Mouse (Mus musculus): ENCODE measurements at regions not wholly inside any gene's neighbourhood (a gene's known extent, or its start where the extent isn't known, plus 50 kb on each side); places are given as distances from the start of the nearest gene placed in this dataset.

DNA sequence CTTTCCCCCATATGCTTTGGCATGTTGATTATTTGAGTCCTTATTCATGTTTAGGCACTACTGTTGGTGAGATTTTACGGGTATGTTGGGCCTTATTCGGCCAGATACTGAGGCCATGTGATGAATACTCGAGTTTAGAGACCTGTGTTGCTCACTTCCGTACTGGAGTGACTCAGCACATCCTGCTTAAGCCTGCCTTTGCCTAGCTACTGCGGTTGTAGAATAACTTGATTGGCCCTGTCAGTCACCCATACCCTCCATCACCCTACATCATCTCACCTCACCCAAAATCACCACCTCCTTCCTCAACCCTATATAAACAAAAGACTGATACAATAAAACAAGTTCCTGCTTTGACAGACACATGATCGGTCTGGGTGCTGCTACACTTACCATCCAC is 187.2 kb downstream of the Ifng start:
- no peak for TF ChIP-seq ZNF384 (IDR thresholded peaks at IDR 0.05; ENCODE audit: low read depth, low read length)
- TF ChIP-seq HCFC1 (IDR thresholded peaks at IDR 0.05; ENCODE audit: borderline replicate concordance, insufficient read depth, low read length) = no peak
- TF ChIP-seq CHD2 (IDR thresholded peaks at IDR 0.05; ENCODE audit: low read depth, low read length) = no peak
- TF ChIP-seq MAFK (IDR thresholded peaks at IDR 0.05; ENCODE audit: insufficient read depth, low read depth, low read length) = no peak
- no peak for TF ChIP-seq ZC3H11A (IDR thresholded peaks at IDR 0.05; ENCODE audit: borderline replicate concordance, low read depth, low read length)
- H3K9ac ChIP-seq (ENCODE audit: insufficient read depth, low read depth, low read length, poor library complexity, severe bottlenecking) = no peak overlapping the region
- H3K27ac ChIP-seq (ENCODE audit: insufficient read depth, low read depth, low read length, poor library complexity, severe bottlenecking) = no peak overlapping the region
- H3K9me3 ChIP-seq (ENCODE audit: control insufficient read depth, insufficient read depth, low read depth, low read length) = no peaks in the 10 kb centered on the region
- H3K36me3 ChIP-seq (ENCODE audit: control insufficient read depth, insufficient read depth, low read length, poor library complexity, severe bottlenecking) = no peaks in the 10 kb centered on the region
- H3K4me3 ChIP-seq (ENCODE audit: insufficient read depth in 1 of 2, low read depth in 1 of 2, low read length in 2 of 2, poor library complexity in 1 of 2, severe bottlenecking in 1 of 2) = no peak overlapping the region
- H3K4me1 ChIP-seq (ENCODE audit: control insufficient read depth in 2 of 2, insufficient read depth in 2 of 2, low read length in 2 of 2, poor library complexity in 1 of 2) = no peaks in the 10 kb centered on the region
- in situ Hi-C loops (cut with MboI; ENCODE audit: low sequenced_read_pairs in 2 of 2, unreplicated experiment in 2 of 2) = no loop called here
- no peak for DNase-seq (ENCODE audit: low read depth, low spot score)

DNA sequence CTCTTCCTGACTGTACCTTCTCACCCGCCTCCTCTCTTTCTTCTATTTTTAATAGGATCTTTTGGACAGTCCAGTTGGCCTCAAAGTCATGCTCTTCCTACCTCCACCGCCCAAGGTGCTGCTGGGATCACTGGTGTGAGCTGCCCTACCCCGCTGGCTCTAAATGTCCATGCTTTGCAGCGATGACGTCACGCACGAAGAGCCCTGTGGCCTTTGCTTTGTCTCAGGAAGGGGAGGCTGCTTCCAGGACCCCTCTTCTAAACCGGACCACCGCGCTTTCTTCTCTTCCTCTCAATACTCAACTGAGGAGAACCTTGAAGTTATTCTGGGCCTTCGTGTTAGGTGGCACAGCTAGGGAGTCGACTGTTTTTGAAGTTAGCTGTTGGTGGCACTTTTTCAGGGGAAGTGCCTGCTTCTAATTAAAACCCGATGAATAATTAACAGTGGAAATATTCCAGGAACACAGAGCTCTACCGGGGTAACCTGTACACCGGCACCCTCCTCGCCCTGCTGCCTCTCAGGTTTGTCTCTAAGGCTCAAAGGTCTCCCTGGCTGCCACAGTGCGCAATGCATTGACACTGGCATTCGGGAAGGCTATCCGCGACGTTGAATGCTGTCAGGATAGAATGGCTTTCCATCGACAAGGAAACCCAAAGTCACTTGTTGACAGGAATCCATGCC is 188.7 kb downstream of the Ifng start:
- Histone ChIP-seq H3K4me3 (ENCODE audit: insufficient read depth in 1 of 2, low read depth in 1 of 2, low read length in 2 of 2, poor library complexity in 1 of 2, severe bottlenecking in 1 of 2) (no peak overlapping the region), H3K27ac (ENCODE audit: insufficient read depth, low read depth, low read length, poor library complexity, severe bottlenecking) (no peak overlapping the region), H3K36me3 (ENCODE audit: control insufficient read depth, insufficient read depth, low read length, poor library complexity, severe bottlenecking) (no peaks in the 10 kb centered on the region), H3K4me1 (ENCODE audit: control insufficient read depth in 2 of 2, insufficient read depth in 2 of 2, low read length in 2 of 2, poor library complexity in 1 of 2) (no peaks in the 10 kb centered on the region), H3K9ac (ENCODE audit: insufficient read depth, low read depth, low read length, poor library complexity, severe bottlenecking) (no peak overlapping the region), H3K9me3 (ENCODE audit: control insufficient read depth, insufficient read depth, low read depth, low read length) (no peaks in the 10 kb centered on the region)
- DNase-seq (ENCODE audit: low read depth, low spot score) = no peak
- in situ Hi-C loops (cut with MboI; ENCODE audit: low sequenced_read_pairs in 2 of 2, unreplicated experiment in 2 of 2) = no loop called here
- TF ChIP-seq ZNF384 (IDR thresholded peaks at IDR 0.05; ENCODE audit: low read depth, low read length) = no peak
- TF ChIP-seq MAFK (IDR thresholded peaks at IDR 0.05; ENCODE audit: insufficient read depth, low read depth, low read length) = no peak
- no peak for TF ChIP-seq CHD2 (IDR thresholded peaks at IDR 0.05; ENCODE audit: low read depth, low read length)
- TF ChIP-seq ZC3H11A (IDR thresholded peaks at IDR 0.05; ENCODE audit: borderline replicate concordance, low read depth, low read length) = no peak
- TF ChIP-seq HCFC1 (IDR thresholded peaks at IDR 0.05; ENCODE audit: borderline replicate concordance, insufficient read depth, low read length) = no peak

DNA sequence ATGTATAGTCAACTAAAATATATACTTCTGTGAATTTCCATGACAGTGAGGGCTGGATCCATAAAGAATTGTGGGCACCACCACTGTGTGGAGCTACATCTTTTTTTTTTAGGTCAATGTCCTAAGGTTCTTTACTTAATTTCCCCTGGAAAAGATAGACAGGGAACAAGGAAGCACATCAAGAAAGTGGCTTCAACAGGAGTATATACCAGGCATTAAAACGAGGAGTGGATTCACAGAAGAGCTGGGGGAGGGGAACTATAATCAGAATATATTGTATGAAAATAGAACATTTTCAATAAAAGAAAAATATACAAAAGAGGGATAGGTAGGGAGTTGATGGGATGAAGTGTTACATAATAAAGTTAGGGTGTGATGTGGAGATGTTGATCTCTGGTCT is 190.9 kb downstream of the Ifng start:
- Histone ChIP-seq H3K36me3 (ENCODE audit: control insufficient read depth, insufficient read depth, low read length, poor library complexity, severe bottlenecking) (no peaks in the 10 kb centered on the region), H3K27ac (ENCODE audit: insufficient read depth, low read depth, low read length, poor library complexity, severe bottlenecking) (no peak overlapping the region), H3K9me3 (ENCODE audit: control insufficient read depth, insufficient read depth, low read depth, low read length) (no peaks in the 10 kb centered on the region), H3K4me3 (ENCODE audit: insufficient read depth in 1 of 2, low read depth in 1 of 2, low read length in 2 of 2, poor library complexity in 1 of 2, severe bottlenecking in 1 of 2) (no peak overlapping the region), H3K4me1 (ENCODE audit: control insufficient read depth in 2 of 2, insufficient read depth in 2 of 2, low read length in 2 of 2, poor library complexity in 1 of 2) (no peaks in the 10 kb centered on the region), H3K9ac (ENCODE audit: insufficient read depth, low read depth, low read length, poor library complexity, severe bottlenecking) (no peak overlapping the region)
- no peak for DNase-seq (ENCODE audit: low read depth, low spot score)
- TF ChIP-seq ZNF384 (IDR thresholded peaks at IDR 0.05; ENCODE audit: low read depth, low read length) = no peak
- TF ChIP-seq ZC3H11A (IDR thresholded peaks at IDR 0.05; ENCODE audit: borderline replicate concordance, low read depth, low read length) = no peak
- no peak for TF ChIP-seq MAFK (IDR thresholded peaks at IDR 0.05; ENCODE audit: insufficient read depth, low read depth, low read length)
- no peak for TF ChIP-seq HCFC1 (IDR thresholded peaks at IDR 0.05; ENCODE audit: borderline replicate concordance, insufficient read depth, low read length)
- TF ChIP-seq CHD2 (IDR thresholded peaks at IDR 0.05; ENCODE audit: low read depth, low read length) = no peak
- in situ Hi-C loops (cut with MboI; ENCODE audit: low sequenced_read_pairs in 2 of 2, unreplicated experiment in 2 of 2) = no loop called here

DNA sequence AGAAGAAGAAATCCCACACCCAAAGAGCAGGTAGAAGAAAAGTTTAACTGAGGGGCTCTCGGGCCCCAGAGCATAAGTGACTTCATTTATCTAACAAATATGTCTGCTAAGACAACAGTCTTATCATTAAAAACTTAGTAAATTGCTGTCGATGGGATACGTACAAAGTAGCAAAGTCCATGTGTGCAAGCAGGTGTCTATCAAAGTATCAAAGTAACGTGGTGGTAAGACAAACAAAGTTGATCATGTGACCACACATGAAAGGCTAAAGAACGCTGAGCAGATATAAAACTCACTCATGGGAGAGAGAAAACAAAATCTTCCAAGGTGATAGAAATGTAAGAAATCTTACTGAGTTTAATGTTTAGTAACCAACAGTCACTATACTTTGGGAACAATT is 191.3 kb downstream of the Ifng start:
- no peak overlapping the region for H3K9ac ChIP-seq (ENCODE audit: insufficient read depth, low read depth, low read length, poor library complexity, severe bottlenecking)
- in situ Hi-C loops (cut with MboI; ENCODE audit: low sequenced_read_pairs in 2 of 2, unreplicated experiment in 2 of 2) = no loop called here
- DNase-seq (ENCODE audit: low read depth, low spot score) = no peak
- H3K36me3 ChIP-seq (ENCODE audit: control insufficient read depth, insufficient read depth, low read length, poor library complexity, severe bottlenecking) = no peaks in the 10 kb centered on the region
- TF ChIP-seq ZNF384 (IDR thresholded peaks at IDR 0.05; ENCODE audit: low read depth, low read length) (no peak), HCFC1 (IDR thresholded peaks at IDR 0.05; ENCODE audit: borderline replicate concordance, insufficient read depth, low read length) (no peak), MAFK (IDR thresholded peaks at IDR 0.05; ENCODE audit: insufficient read depth, low read depth, low read length) (no peak), CHD2 (IDR thresholded peaks at IDR 0.05; ENCODE audit: low read depth, low read length) (no peak), ZC3H11A (IDR thresholded peaks at IDR 0.05; ENCODE audit: borderline replicate concordance, low read depth, low read length) (no peak)
- H3K4me1 ChIP-seq (ENCODE audit: control insufficient read depth in 2 of 2, insufficient read depth in 2 of 2, low read length in 2 of 2, poor library complexity in 1 of 2) = no peaks in the 10 kb centered on the region
- no peak overlapping the region for H3K27ac ChIP-seq (ENCODE audit: insufficient read depth, low read depth, low read length, poor library complexity, severe bottlenecking)
- H3K4me3 ChIP-seq (ENCODE audit: insufficient read depth in 1 of 2, low read depth in 1 of 2, low read length in 2 of 2, poor library complexity in 1 of 2, severe bottlenecking in 1 of 2) = no peak overlapping the region
- no peaks in the 10 kb centered on the region for H3K9me3 ChIP-seq (ENCODE audit: control insufficient read depth, insufficient read depth, low read depth, low read length)

All from ES-E14 (cell line).